ENCODE assay signal across 10 mouse cellular contexts in the genomic region with DNA sequence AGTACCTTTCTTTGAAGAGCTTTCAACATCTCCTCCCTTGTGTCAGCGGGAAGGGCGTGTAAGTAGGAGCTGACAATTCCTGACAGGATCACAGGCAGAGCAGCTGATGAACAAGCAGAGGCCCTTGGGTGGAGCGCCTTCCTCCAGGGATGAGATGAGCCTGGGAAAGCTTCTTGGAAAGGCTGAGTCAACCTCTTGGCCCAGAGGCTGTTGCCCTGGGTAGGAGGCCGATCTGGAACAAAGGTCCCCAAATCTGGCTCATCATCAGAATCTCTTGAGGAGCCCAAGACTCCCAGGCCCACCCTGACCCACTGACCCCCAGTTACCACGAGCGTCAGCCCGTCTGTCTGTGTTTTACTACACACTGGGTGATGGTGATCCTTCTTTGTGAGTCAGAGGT.
"Had no signal": no experiment of that assay in that cellular context is flagged by ENCODE, and none has a peak within 500 bp of the region (broad histone marks: within the 10 kb centered on the region; RNA-seq: fewer than 3 reads in every experiment).

No protein-coding gene starts in this region.

- H3K9ac ChIP-seq: limb, embryonic 12.5 days; liver, embryonic 14.5 days; midbrain, embryonic 12.5 days had no signal

- H3K4me1 ChIP-seq: limb, embryonic 12.5 days; midbrain, embryonic 12.5 days had no signal

- H3K27me3 ChIP-seq: limb, embryonic 12.5 days; midbrain, embryonic 12.5 days had no signal

- DNase-seq: kidney, postnatal 25 days; layer of hippocampus, postnatal 36 days; lung, adult 18-20 months; right cerebral cortex, adult 18-20 months; right cerebral cortex, postnatal 25 days; thymus, adult 18-20 months; thymus, postnatal 25 days had no signal

- H3K4me3 ChIP-seq: limb, embryonic 12.5 days; midbrain, embryonic 12.5 days had no signal

- H3K36me3 ChIP-seq: limb, embryonic 12.5 days; midbrain, embryonic 12.5 days had no signal

- H3K27ac ChIP-seq: limb, embryonic 12.5 days; liver, embryonic 14.5 days; midbrain, embryonic 12.5 days had no signal

- H3K4me2 ChIP-seq: limb, embryonic 12.5 days; midbrain, embryonic 12.5 days had no signal

- H3K9me3 ChIP-seq: limb, embryonic 12.5 days; midbrain, embryonic 12.5 days had no signal
